Mouse (Mus musculus): ENCODE data around the gene Dtx3. TPM values are rescaled to one million over a fixed set of nuclear protein-coding genes. Genes with fewer than 3 reads are reported as not detected.

Dtx3 gene
- polyA plus RNA-seq, 1 experiment from 2014 or later, result 112 TPM

GRCm38 (mm10) chr10:127191191-127192056, 4.1 kb downstream of the Dtx3 start:
- WGBS, result 74% methylated on average over 19 of the region's 19 CpGs
- peak overlapping the region; percentile 96 for H3K27ac ChIP-seq (replicated peaks; ENCODE audit: low read depth, low read length)
- H3K36me3 ChIP-seq (ENCODE audit: control insufficient read depth, insufficient read depth, low read length), result peaks cover 35% of the 10 kb centered on the region
- H3K4me2 ChIP-seq (ENCODE audit: low read depth, low read length), result peak overlapping the region; percentile 97
- H3K4me1 ChIP-seq (ENCODE audit: control insufficient read depth, insufficient read depth, low read length), result peaks cover 27% of the 10 kb centered on the region
- DNase-seq (ENCODE audit: low spot score), result no peak
- H3K4me3 ChIP-seq (ENCODE audit: low read depth, low read length), result peak overlapping the region; percentile 74; the same call in 1 of the 2 replicates
- no peaks in the 10 kb centered on the region for H3K9me3 ChIP-seq (ENCODE audit: control insufficient read depth, low read length)
- 0 out of 2 replicates have a peak overlapping the region, but pooled peaks have one; percentile 88 for H3K9ac ChIP-seq (ENCODE audit: low read depth, low read length)
- H3K27me3 ChIP-seq (replicated peaks; ENCODE audit: control insufficient read depth, insufficient read depth, low read length), result no peaks in the 10 kb centered on the region
- no peak for ATAC-seq (ENCODE audit: low read depth)

GRCm38 (mm10) chr10:127190398-127191190, 4.9 kb downstream of the Dtx3 start:
- peak overlapping the region; percentile 74 for H3K4me3 ChIP-seq (ENCODE audit: low read depth, low read length)
- peaks cover 26% of the 10 kb centered on the region for H3K4me1 ChIP-seq (ENCODE audit: control insufficient read depth, insufficient read depth, low read length)

GRCm38 (mm10) chr10:127189651-127190381, 5.7 kb downstream of the Dtx3 start, which contains the start of gene Arhgef25:
TSS of gene Arhgef25 (minus strand) at chr10:127190083.
- Histone ChIP-seq H3K9me3 (ENCODE audit: control insufficient read depth, low read length) (no peaks in the 10 kb centered on the region), H3K4me3 (ENCODE audit: low read depth, low read length) (peak within 1 kb of the TSS; percentile 74), H3K27ac (replicated peaks; ENCODE audit: low read depth, low read length) (peak within 1 kb of the TSS; percentile 96), H3K36me3 (ENCODE audit: control insufficient read depth, insufficient read depth, low read length) (peaks cover 49% of the 10 kb centered on the region), H3K27me3 (replicated peaks; ENCODE audit: control insufficient read depth, insufficient read depth, low read length) (no peaks in the 10 kb centered on the region), H3K4me2 (ENCODE audit: low read depth, low read length) (peak within 1 kb of the TSS; percentile 97), H3K4me1 (ENCODE audit: control insufficient read depth, insufficient read depth, low read length) (peaks cover 26% of the 10 kb centered on the region), H3K9ac (ENCODE audit: low read depth, low read length) (peak within 1 kb of the TSS; percentile 88)
- DNase-seq (ENCODE audit: low spot score) (peak; percentile 88), ATAC-seq (ENCODE audit: low read depth) (peak; percentile 54)
- WGBS, result 1% methylated on average over 24 of the region's 35 CpGs

More at GRCm38 (mm10) chr10:127190398-127191190, 4.9 kb downstream of the Dtx3 start:
- no peaks in the 10 kb centered on the region for H3K27me3 ChIP-seq (replicated peaks; ENCODE audit: control insufficient read depth, insufficient read depth, low read length)
- peaks cover 42% of the 10 kb centered on the region for H3K36me3 ChIP-seq (ENCODE audit: control insufficient read depth, insufficient read depth, low read length)
- DNase-seq (ENCODE audit: low spot score) (no peak), ATAC-seq (ENCODE audit: low read depth) (no peak)
- H3K9me3 ChIP-seq (ENCODE audit: control insufficient read depth, low read length), result no peaks in the 10 kb centered on the region
- peak overlapping the region; percentile 97 for H3K4me2 ChIP-seq (ENCODE audit: low read depth, low read length)
- 35% methylated on average over 12 of the region's 14 CpGs for WGBS
- peak overlapping the region; percentile 96 for H3K27ac ChIP-seq (replicated peaks; ENCODE audit: low read depth, low read length)
- peak overlapping the region; percentile 88 for H3K9ac ChIP-seq (ENCODE audit: low read depth, low read length)

GRCm38 (mm10) chr10:127189116-127189650, 6.3 kb downstream of the Dtx3 start:
- peak overlapping the region; percentile 97 for H3K4me2 ChIP-seq (ENCODE audit: low read depth, low read length)
- H3K27me3 ChIP-seq (replicated peaks; ENCODE audit: control insufficient read depth, insufficient read depth, low read length), result no peaks in the 10 kb centered on the region
- DNase-seq (ENCODE audit: low spot score), result peak; percentile 58
- peak overlapping the region; percentile 74 for H3K4me3 ChIP-seq (ENCODE audit: low read depth, low read length)
- peak overlapping the region; percentile 88 for H3K9ac ChIP-seq (ENCODE audit: low read depth, low read length)
- peaks cover 20% of the 10 kb centered on the region for H3K4me1 ChIP-seq (ENCODE audit: control insufficient read depth, insufficient read depth, low read length)
- ATAC-seq (ENCODE audit: low read depth), result no peak
- 0% methylated on average over 18 of the region's 26 CpGs for WGBS
- peaks cover 54% of the 10 kb centered on the region for H3K36me3 ChIP-seq (ENCODE audit: control insufficient read depth, insufficient read depth, low read length)
- no peaks in the 10 kb centered on the region for H3K9me3 ChIP-seq (ENCODE audit: control insufficient read depth, low read length)
- H3K27ac ChIP-seq (replicated peaks; ENCODE audit: low read depth, low read length), result peak overlapping the region; percentile 96

GRCm38 (mm10) chr10:127188465-127189115, 6.9 kb downstream of the Dtx3 start:
- peaks cover 20% of the 10 kb centered on the region for H3K4me1 ChIP-seq (ENCODE audit: control insufficient read depth, insufficient read depth, low read length)
- DNase-seq (ENCODE audit: low spot score) (peak; percentile 91), ATAC-seq (ENCODE audit: low read depth) (peak; percentile 86)
- H3K4me3 ChIP-seq (ENCODE audit: low read depth, low read length), result peak overlapping the region; percentile 74
- H3K4me2 ChIP-seq (ENCODE audit: low read depth, low read length), result peak overlapping the region; percentile 97
- no peaks in the 10 kb centered on the region for H3K9me3 ChIP-seq (ENCODE audit: control insufficient read depth, low read length)
- peaks cover 56% of the 10 kb centered on the region for H3K36me3 ChIP-seq (ENCODE audit: control insufficient read depth, insufficient read depth, low read length)
- H3K9ac ChIP-seq (ENCODE audit: low read depth, low read length), result peak overlapping the region; percentile 88
- H3K27me3 ChIP-seq (replicated peaks; ENCODE audit: control insufficient read depth, insufficient read depth, low read length), result no peaks in the 10 kb centered on the region
- 0% methylated on average over 5 of the region's 46 CpGs for WGBS
- H3K27ac ChIP-seq (replicated peaks; ENCODE audit: low read depth, low read length), result peak overlapping the region; percentile 96

- peaks cover 20% of the 10 kb centered on the region for H3K4me1 ChIP-seq (ENCODE audit: control insufficient read depth, insufficient read depth, low read length)
- WGBS, result 2% methylated on average over 8 of the region's 21 CpGs
- peak overlapping the region; percentile 74 for H3K4me3 ChIP-seq (ENCODE audit: low read depth, low read length)
- peak overlapping the region; percentile 97 for H3K4me2 ChIP-seq (ENCODE audit: low read depth, low read length)
- peak overlapping the region; percentile 96 for H3K27ac ChIP-seq (replicated peaks; ENCODE audit: low read depth, low read length)
- H3K36me3 ChIP-seq (ENCODE audit: control insufficient read depth, insufficient read depth, low read length), result peaks cover 56% of the 10 kb centered on the region
- no peaks in the 10 kb centered on the region for H3K9me3 ChIP-seq (ENCODE audit: control insufficient read depth, low read length)
- DNase-seq (ENCODE audit: low spot score) (no peak), ATAC-seq (ENCODE audit: low read depth) (no peak)
- H3K27me3 ChIP-seq (replicated peaks; ENCODE audit: control insufficient read depth, insufficient read depth, low read length), result no peaks in the 10 kb centered on the region
- H3K9ac ChIP-seq (ENCODE audit: low read depth, low read length), result peak overlapping the region; percentile 88
Measured at GRCm38 (mm10) chr10:127188079-127188453, 7.5 kb downstream of the Dtx3 start.

GRCm38 (mm10) chr10:127187371-127188078, 8.0 kb downstream of the Dtx3 start:
- 43% methylated on average over 9 of the region's 10 CpGs for WGBS
- Histone ChIP-seq H3K9me3 (ENCODE audit: control insufficient read depth, low read length) (no peaks in the 10 kb centered on the region), H3K4me2 (ENCODE audit: low read depth, low read length) (peak overlapping the region; percentile 97), H3K4me1 (ENCODE audit: control insufficient read depth, insufficient read depth, low read length) (peaks cover 20% of the 10 kb centered on the region), H3K27me3 (replicated peaks; ENCODE audit: control insufficient read depth, insufficient read depth, low read length) (no peaks in the 10 kb centered on the region), H3K27ac (replicated peaks; ENCODE audit: low read depth, low read length) (peak overlapping the region; percentile 96; the same call in 1 of the 2 replicates), H3K36me3 (ENCODE audit: control insufficient read depth, insufficient read depth, low read length) (peaks cover 56% of the 10 kb centered on the region), H3K9ac (ENCODE audit: low read depth, low read length) (peak overlapping the region; percentile 88), H3K4me3 (ENCODE audit: low read depth, low read length) (peak overlapping the region; percentile 74)
- ATAC-seq (ENCODE audit: low read depth) (no peak), DNase-seq (ENCODE audit: low spot score) (no peak)

All from embryonic facial prominence, embryonic 14.5 days (tissue).